Mouse (Mus musculus): ENCODE results near the gene Fkbp5.

Gene Fkbp5

GRCm38 (mm10) chr17:28460388-28460787, 56.9 kb downstream of the Fkbp5 start:
- DNase-seq (ENCODE audit: low spot score): no peak

- no peak for DNase-seq (ENCODE audit: low spot score)
Measured at GRCm38 (mm10) chr17:28455098-28455497, 62.2 kb downstream of the Fkbp5 start.

- no peak for DNase-seq (ENCODE audit: low spot score)
Measured at GRCm38 (mm10) chr17:28452889-28453288, 64.4 kb downstream of the Fkbp5 start.

GRCm38 (mm10) chr17:28451914-28452313, 65.4 kb downstream of the Fkbp5 start:
- DNase-seq (ENCODE audit: low spot score): no peak

GRCm38 (mm10) chr17:28451487-28451886, 65.8 kb downstream of the Fkbp5 start:
- DNase-seq (ENCODE audit: low spot score): no peak

- DNase-seq (ENCODE audit: low spot score): no peak
Measured at GRCm38 (mm10) chr17:28448225-28448624, 69.1 kb downstream of the Fkbp5 start.

GRCm38 (mm10) chr17:28447789-28448188, 69.5 kb downstream of the Fkbp5 start:
- no peak for DNase-seq (ENCODE audit: low spot score)

GRCm38 (mm10) chr17:28446820-28447168, 70.5 kb downstream of the Fkbp5 start:
- no peak for DNase-seq (ENCODE audit: low spot score)

- no peak for DNase-seq (ENCODE audit: low spot score)
Measured at GRCm38 (mm10) chr17:28445886-28446819, 71.2 kb downstream of the Fkbp5 start.

GRCm38 (mm10) chr17:28442661-28443060, 74.7 kb downstream of the Fkbp5 start:
- no peak for DNase-seq (ENCODE audit: low spot score)

- no peak for DNase-seq (ENCODE audit: low spot score)
Measured at GRCm38 (mm10) chr17:28438342-28439115, 78.8 kb downstream of the Fkbp5 start.

- DNase-seq (ENCODE audit: low spot score): no peak
Measured at GRCm38 (mm10) chr17:28437938-28438337, 79.4 kb downstream of the Fkbp5 start.

GRCm38 (mm10) chr17:28434921-28435485, 82.3 kb downstream of the Fkbp5 start:
- DNase-seq (ENCODE audit: low spot score): no peak

GRCm38 (mm10) chr17:28433029-28433428, 84.3 kb downstream of the Fkbp5 start:
- DNase-seq (ENCODE audit: low spot score): no peak

GRCm38 (mm10) chr17:28431931-28432335, 85.4 kb downstream of the Fkbp5 start:
- no peak for DNase-seq (ENCODE audit: low spot score)

- no peak for DNase-seq (ENCODE audit: low spot score)
Measured at GRCm38 (mm10) chr17:28431038-28431437, 86.3 kb downstream of the Fkbp5 start.

- no peak for DNase-seq (ENCODE audit: low spot score)
Measured at GRCm38 (mm10) chr17:28428474-28429258, 88.7 kb downstream of the Fkbp5 start.

GRCm38 (mm10) chr17:28427666-28428065, 89.7 kb downstream of the Fkbp5 start:
- DNase-seq (ENCODE audit: low spot score): no peak

- no peak for DNase-seq (ENCODE audit: low spot score)
Measured at GRCm38 (mm10) chr17:28424373-28424772, 93.0 kb downstream of the Fkbp5 start.

- DNase-seq (ENCODE audit: low spot score): no peak
Measured at GRCm38 (mm10) chr17:28421071-28421470, 96.3 kb downstream of the Fkbp5 start.

GRCm38 (mm10) chr17:28420229-28421051, 96.9 kb downstream of the Fkbp5 start:
- no peak for DNase-seq (ENCODE audit: low spot score)

All from spleen, adult 12 weeks (tissue).